Mouse (Mus musculus): ENCODE measurements at regions not wholly inside any gene's neighbourhood (a gene's known extent, or its start where the extent isn't known, plus 50 kb on each side); places are given as distances from the start of the nearest gene placed in this dataset.

GRCm38 (mm10) chr8:79491156-79491698 is 91.9 kb upstream of the Smad1 start:
- Histone ChIP-seq H3K4me2 (ENCODE audit: low read depth, low read length) (no peak overlapping the region), H3K27ac (replicated peaks; ENCODE audit: low read depth, low read length) (no peak overlapping the region), H3K9me3 (replicated peaks; ENCODE audit: control insufficient read depth, low read length) (no peaks in the 10 kb centered on the region), H3K4me1 (ENCODE audit: control insufficient read depth, insufficient read depth, low read length) (no peaks in the 10 kb centered on the region), H3K36me3 (replicated peaks; ENCODE audit: control insufficient read depth, insufficient read depth, low read depth, low read length) (no peaks in the 10 kb centered on the region), H3K4me3 (ENCODE audit: low read depth, low read length) (no peak overlapping the region), H3K9ac (replicated peaks; ENCODE audit: low read length) (no peak overlapping the region), H3K27me3 (ENCODE audit: control insufficient read depth, insufficient read depth, low read length) (no peaks in the 10 kb centered on the region)
- DNase-seq (ENCODE audit: low spot score) = no peak
- ATAC-seq (replicated peaks; ENCODE audit: insufficient number of reproducible peaks, low FRiP score, low TSS enrichment, low read depth) = no peak
- WGBS = 79% methylated on average over 10 of the region's 10 CpGs

DNA sequence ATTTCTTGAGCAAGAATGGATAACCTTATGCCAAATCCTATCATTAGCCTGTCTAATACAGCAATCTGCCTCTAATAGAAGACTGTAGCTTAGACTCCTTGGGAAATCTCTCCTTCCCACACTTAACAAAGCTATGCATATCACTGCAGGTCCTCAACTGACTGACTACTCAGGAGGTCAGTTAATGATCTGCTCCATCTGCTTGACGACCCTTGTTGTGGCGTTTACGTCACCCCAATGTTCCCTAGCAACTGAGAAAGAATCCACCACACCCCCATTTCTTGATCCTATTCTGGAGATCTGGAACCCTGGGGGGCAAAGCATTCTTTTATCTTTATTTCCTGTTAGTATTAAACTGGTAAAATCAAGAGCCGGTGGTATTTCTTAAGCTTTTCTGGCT is 91.4 kb upstream of the Smad1 start:
- no peak for ATAC-seq (replicated peaks; ENCODE audit: insufficient number of reproducible peaks, low FRiP score, low TSS enrichment, low read depth)

GRCm38 (mm10) chr8:79488861-79489260 is 89.5 kb upstream of the Smad1 start:
- no peaks in the 10 kb centered on the region for H3K4me1 ChIP-seq (ENCODE audit: control insufficient read depth, insufficient read depth, low read length)
- 71% methylated on average over 2 of the region's 2 CpGs for WGBS
- H3K4me3 ChIP-seq (ENCODE audit: low read depth, low read length) = no peak overlapping the region
- H3K9ac ChIP-seq (replicated peaks; ENCODE audit: low read length) = no peak overlapping the region
- H3K27me3 ChIP-seq (ENCODE audit: control insufficient read depth, insufficient read depth, low read length) = no peaks in the 10 kb centered on the region
- no peak for ATAC-seq (replicated peaks; ENCODE audit: insufficient number of reproducible peaks, low FRiP score, low TSS enrichment, low read depth)
- no peak overlapping the region for H3K27ac ChIP-seq (replicated peaks; ENCODE audit: low read depth, low read length)
- no peak for DNase-seq (ENCODE audit: low spot score)
- H3K4me2 ChIP-seq (ENCODE audit: low read depth, low read length) = no peak overlapping the region
- no peaks in the 10 kb centered on the region for H3K36me3 ChIP-seq (replicated peaks; ENCODE audit: control insufficient read depth, insufficient read depth, low read depth, low read length)
- H3K9me3 ChIP-seq (replicated peaks; ENCODE audit: control insufficient read depth, low read length) = no peaks in the 10 kb centered on the region

More for the DNA sequence above, 91.4 kb upstream of the Smad1 start:
- no peak overlapping the region for H3K27ac ChIP-seq (replicated peaks; ENCODE audit: low read depth, low read length)
- H3K36me3 ChIP-seq (replicated peaks; ENCODE audit: control insufficient read depth, insufficient read depth, low read depth, low read length) = no peaks in the 10 kb centered on the region
- H3K9ac ChIP-seq (replicated peaks; ENCODE audit: low read length) = no peak overlapping the region
- WGBS = 64% methylated on average over 4 of the region's 4 CpGs
- H3K4me3 ChIP-seq (ENCODE audit: low read depth, low read length) = no peak overlapping the region
- no peaks in the 10 kb centered on the region for H3K4me1 ChIP-seq (ENCODE audit: control insufficient read depth, insufficient read depth, low read length)
- no peak overlapping the region for H3K4me2 ChIP-seq (ENCODE audit: low read depth, low read length)
- DNase-seq (ENCODE audit: low spot score) = no peak
- no peaks in the 10 kb centered on the region for H3K27me3 ChIP-seq (ENCODE audit: control insufficient read depth, insufficient read depth, low read length)
- no peaks in the 10 kb centered on the region for H3K9me3 ChIP-seq (replicated peaks; ENCODE audit: control insufficient read depth, low read length)

GRCm38 (mm10) chr8:79487597-79487996 is 88.3 kb upstream of the Smad1 start:
- H3K4me2 ChIP-seq (ENCODE audit: low read depth, low read length) = no peak overlapping the region
- no peak overlapping the region for H3K9ac ChIP-seq (replicated peaks; ENCODE audit: low read length)
- H3K9me3 ChIP-seq (replicated peaks; ENCODE audit: control insufficient read depth, low read length) = no peaks in the 10 kb centered on the region
- WGBS = 74% methylated on average over 6 of the region's 6 CpGs
- H3K36me3 ChIP-seq (replicated peaks; ENCODE audit: control insufficient read depth, insufficient read depth, low read depth, low read length) = no peaks in the 10 kb centered on the region
- H3K4me1 ChIP-seq (ENCODE audit: control insufficient read depth, insufficient read depth, low read length) = no peaks in the 10 kb centered on the region
- no peak for DNase-seq (ENCODE audit: low spot score)
- no peak overlapping the region for H3K4me3 ChIP-seq (ENCODE audit: low read depth, low read length)
- H3K27me3 ChIP-seq (ENCODE audit: control insufficient read depth, insufficient read depth, low read length) = no peaks in the 10 kb centered on the region
- H3K27ac ChIP-seq (replicated peaks; ENCODE audit: low read depth, low read length) = no peak overlapping the region
- ATAC-seq (replicated peaks; ENCODE audit: insufficient number of reproducible peaks, low FRiP score, low TSS enrichment, low read depth) = no peak

- DNase-seq (ENCODE audit: low spot score) = no peak
- no peaks in the 10 kb centered on the region for H3K36me3 ChIP-seq (replicated peaks; ENCODE audit: control insufficient read depth, insufficient read depth, low read depth, low read length)
- no peaks in the 10 kb centered on the region for H3K27me3 ChIP-seq (ENCODE audit: control insufficient read depth, insufficient read depth, low read length)
- no peak overlapping the region for H3K4me3 ChIP-seq (ENCODE audit: low read depth, low read length)
- no peak overlapping the region for H3K9ac ChIP-seq (replicated peaks; ENCODE audit: low read length)
- H3K4me2 ChIP-seq (ENCODE audit: low read depth, low read length) = no peak overlapping the region
- ATAC-seq (replicated peaks; ENCODE audit: insufficient number of reproducible peaks, low FRiP score, low TSS enrichment, low read depth) = no peak
- no peak overlapping the region for H3K27ac ChIP-seq (replicated peaks; ENCODE audit: low read depth, low read length)
- WGBS = 88% methylated on average over 8 of the region's 8 CpGs
- H3K4me1 ChIP-seq (ENCODE audit: control insufficient read depth, insufficient read depth, low read length) = no peaks in the 10 kb centered on the region
- H3K9me3 ChIP-seq (replicated peaks; ENCODE audit: control insufficient read depth, low read length) = no peaks in the 10 kb centered on the region
These were observed 80.0 kb upstream of the Smad1 start for GRCm38 (mm10) chr8:79479326-79479725.

GRCm38 (mm10) chr8:79476012-79476411 is 76.7 kb upstream of the Smad1 start:
- no peak for DNase-seq (ENCODE audit: low spot score)
- ATAC-seq (replicated peaks; ENCODE audit: insufficient number of reproducible peaks, low FRiP score, low TSS enrichment, low read depth) = no peak

DNA sequence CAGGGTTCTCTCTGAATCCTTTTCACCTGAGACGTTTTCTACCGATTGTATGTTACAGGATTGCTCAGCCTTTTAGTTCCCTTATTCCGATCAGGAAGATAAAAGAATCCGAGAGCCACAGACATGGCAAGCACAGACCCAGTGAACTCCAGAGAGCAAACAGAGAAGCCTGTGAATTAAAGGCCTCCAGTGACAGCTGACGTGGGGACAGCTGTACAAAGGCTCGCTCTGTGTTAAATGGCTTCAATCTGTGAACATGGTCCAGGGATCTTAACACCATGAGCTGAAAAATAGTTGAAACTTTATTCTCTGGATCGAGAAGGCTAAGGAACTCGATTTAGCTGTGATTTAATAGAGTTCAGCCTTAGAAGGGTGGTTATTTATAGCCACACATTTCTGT is 75.4 kb upstream of the Smad1 start:
- WGBS = 51% methylated on average over 8 of the region's 8 CpGs

More at GRCm38 (mm10) chr8:79476012-79476411, 76.7 kb upstream of the Smad1 start:
- H3K27me3 ChIP-seq (ENCODE audit: control insufficient read depth, insufficient read depth, low read length) = no peaks in the 10 kb centered on the region
- H3K36me3 ChIP-seq (replicated peaks; ENCODE audit: control insufficient read depth, insufficient read depth, low read depth, low read length) = no peaks in the 10 kb centered on the region
- no peak overlapping the region for H3K9ac ChIP-seq (replicated peaks; ENCODE audit: low read length)
- WGBS = 40% methylated on average over 5 of the region's 5 CpGs
- no peak overlapping the region for H3K4me2 ChIP-seq (ENCODE audit: low read depth, low read length)
- H3K4me1 ChIP-seq (ENCODE audit: control insufficient read depth, insufficient read depth, low read length) = no peaks in the 10 kb centered on the region
- no peaks in the 10 kb centered on the region for H3K9me3 ChIP-seq (replicated peaks; ENCODE audit: control insufficient read depth, low read length)
- no peak overlapping the region for H3K4me3 ChIP-seq (ENCODE audit: low read depth, low read length)
- H3K27ac ChIP-seq (replicated peaks; ENCODE audit: low read depth, low read length) = no peak overlapping the region

DNA sequence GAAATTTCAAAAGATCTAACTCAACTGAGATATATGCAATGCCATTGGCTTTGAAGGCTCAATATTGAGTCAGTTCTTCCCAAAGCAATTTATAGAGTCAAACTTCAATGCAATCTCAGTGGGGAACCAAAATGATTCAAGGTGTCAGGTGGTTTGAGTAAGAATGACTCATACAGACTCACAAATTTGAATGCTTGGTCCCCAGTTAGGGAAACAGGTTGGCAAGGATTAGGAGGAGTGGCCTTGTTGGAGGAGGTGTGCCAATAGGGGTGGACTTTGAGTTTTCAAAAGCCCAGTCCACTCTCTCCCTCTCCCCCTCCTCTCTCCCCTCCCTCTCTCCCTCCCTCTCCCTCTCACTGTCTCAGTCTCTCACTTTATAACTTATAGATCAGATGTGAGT is 52.8 kb upstream of the Smad1 start:
- Histone ChIP-seq H3K4me2 (ENCODE audit: low read depth, low read length) (no peak overlapping the region), H3K4me3 (ENCODE audit: low read depth, low read length) (no peak overlapping the region), H3K27me3 (ENCODE audit: control insufficient read depth, insufficient read depth, low read length) (no peaks in the 10 kb centered on the region), H3K9me3 (replicated peaks; ENCODE audit: control insufficient read depth, low read length) (no peaks in the 10 kb centered on the region), H3K4me1 (ENCODE audit: control insufficient read depth, insufficient read depth, low read length) (no peaks in the 10 kb centered on the region), H3K9ac (replicated peaks; ENCODE audit: low read length) (no peak overlapping the region), H3K27ac (replicated peaks; ENCODE audit: low read depth, low read length) (no peak overlapping the region), H3K36me3 (replicated peaks; ENCODE audit: control insufficient read depth, insufficient read depth, low read depth, low read length) (no peaks in the 10 kb centered on the region)
- ATAC-seq (replicated peaks; ENCODE audit: insufficient number of reproducible peaks, low FRiP score, low TSS enrichment, low read depth) = no peak
- no peak for DNase-seq (ENCODE audit: low spot score)

More for the DNA sequence above, 75.4 kb upstream of the Smad1 start:
- H3K9me3 ChIP-seq (replicated peaks; ENCODE audit: control insufficient read depth, low read length) = no peaks in the 10 kb centered on the region
- DNase-seq (ENCODE audit: low spot score) = no peak
- no peaks in the 10 kb centered on the region for H3K27me3 ChIP-seq (ENCODE audit: control insufficient read depth, insufficient read depth, low read length)
- no peak overlapping the region for H3K4me2 ChIP-seq (ENCODE audit: low read depth, low read length)
- no peak overlapping the region for H3K27ac ChIP-seq (replicated peaks; ENCODE audit: low read depth, low read length)
- H3K9ac ChIP-seq (replicated peaks; ENCODE audit: low read length) = no peak overlapping the region
- H3K4me1 ChIP-seq (ENCODE audit: control insufficient read depth, insufficient read depth, low read length) = no peaks in the 10 kb centered on the region
- no peak for ATAC-seq (replicated peaks; ENCODE audit: insufficient number of reproducible peaks, low FRiP score, low TSS enrichment, low read depth)
- no peaks in the 10 kb centered on the region for H3K36me3 ChIP-seq (replicated peaks; ENCODE audit: control insufficient read depth, insufficient read depth, low read depth, low read length)
- no peak overlapping the region for H3K4me3 ChIP-seq (ENCODE audit: low read depth, low read length)
